Mouse (Mus musculus): Measurements from ENCODE around the gene Cltrn. TPM values are rescaled to one million over a fixed set of nuclear protein-coding genes. Genes with fewer than 3 reads are reported as not detected.

Cltrn gene
- polyA plus RNA-seq, 1 experiment, result not detected

GRCm38 (mm10) chrX:164066185-164066584 lies 22.4 kb upstream of the Cltrn start:
- TF ChIP-seq CTCF (IDR thresholded peaks at IDR 0.05; ENCODE audit: borderline replicate concordance, control insufficient read depth, extremely low read depth, insufficient read depth, low read length, poor library complexity) (no peak), POLR2A (IDR thresholded peaks at IDR 0.05; ENCODE audit: control insufficient read depth, extremely low read depth, insufficient read depth, low read length, poor library complexity) (no peak)
- peak; percentile 43 for DNase-seq
- H3K36me3 ChIP-seq (ENCODE audit: control insufficient read depth, insufficient read depth, low read length), result no peaks in the 10 kb centered on the region
- no peaks in the 10 kb centered on the region for H3K4me1 ChIP-seq (replicated peaks; ENCODE audit: control insufficient read depth, insufficient read depth, low read length)
- H3K27me3 ChIP-seq (ENCODE audit: control insufficient read depth, insufficient read depth, low read length), result no peaks in the 10 kb centered on the region
- H3K27ac ChIP-seq (ENCODE audit: control insufficient read depth, insufficient read depth, low read length), result no peak overlapping the region
- WGBS, result 4% methylated on average over 2 of the region's 2 CpGs
- no peak overlapping the region for H3K4me3 ChIP-seq (ENCODE audit: control insufficient read depth, insufficient read depth, low read length)

GRCm38 (mm10) chrX:164068968-164069367 lies 19.7 kb upstream of the Cltrn start:
- Histone ChIP-seq H3K4me1 (replicated peaks; ENCODE audit: control insufficient read depth, insufficient read depth, low read length) (no peaks in the 10 kb centered on the region), H3K27me3 (ENCODE audit: control insufficient read depth, insufficient read depth, low read length) (no peaks in the 10 kb centered on the region), H3K36me3 (ENCODE audit: control insufficient read depth, insufficient read depth, low read length) (no peaks in the 10 kb centered on the region), H3K4me3 (ENCODE audit: control insufficient read depth, insufficient read depth, low read length) (no peak overlapping the region), H3K27ac (ENCODE audit: control insufficient read depth, insufficient read depth, low read length) (no peak overlapping the region)
- TF ChIP-seq CTCF (IDR thresholded peaks at IDR 0.05; ENCODE audit: borderline replicate concordance, control insufficient read depth, extremely low read depth, insufficient read depth, low read length, poor library complexity), result no peak
- no peak for TF ChIP-seq POLR2A (IDR thresholded peaks at IDR 0.05; ENCODE audit: control insufficient read depth, extremely low read depth, insufficient read depth, low read length, poor library complexity)
- 94% methylated on average over 4 of the region's 4 CpGs for WGBS
- no peak for DNase-seq

GRCm38 (mm10) chrX:164076040-164076775 lies 12.4 kb upstream of the Cltrn start, which contains the start of gene Siah1b:
Siah1b (minus strand) TSS chrX:164076493.
- under 1% methylated on average over 47 of the region's 54 CpGs for WGBS
- DNase-seq, result peak; percentile 89
- peak within 1 kb of the TSS; percentile 89 for H3K4me3 ChIP-seq (ENCODE audit: control insufficient read depth, insufficient read depth, low read length)
- H3K27ac ChIP-seq (ENCODE audit: control insufficient read depth, insufficient read depth, low read length), result peak within 1 kb of the TSS; percentile 67; the same call in 1 of the 2 replicates
- TF ChIP-seq CTCF (IDR thresholded peaks at IDR 0.05; ENCODE audit: borderline replicate concordance, control insufficient read depth, extremely low read depth, insufficient read depth, low read length, poor library complexity) (no peak), POLR2A (IDR thresholded peaks at IDR 0.05; ENCODE audit: control insufficient read depth, extremely low read depth, insufficient read depth, low read length, poor library complexity) (0 out of 2 replicates have a peak, but pooled peaks have one; percentile 41)
- H3K36me3 ChIP-seq (ENCODE audit: control insufficient read depth, insufficient read depth, low read length), result no peaks in the 10 kb centered on the region
- H3K27me3 ChIP-seq (ENCODE audit: control insufficient read depth, insufficient read depth, low read length), result no peaks in the 10 kb centered on the region
- H3K4me1 ChIP-seq (replicated peaks; ENCODE audit: control insufficient read depth, insufficient read depth, low read length), result peaks cover 4% of the 10 kb centered on the region; the same call in 1 of the 2 replicates

GRCm38 (mm10) chrX:164082030-164082429 lies 6.6 kb upstream of the Cltrn start:
- Histone ChIP-seq H3K27me3 (ENCODE audit: control insufficient read depth, insufficient read depth, low read length) (no peaks in the 10 kb centered on the region), H3K4me1 (replicated peaks; ENCODE audit: control insufficient read depth, insufficient read depth, low read length) (no peaks in the 10 kb centered on the region), H3K4me3 (ENCODE audit: control insufficient read depth, insufficient read depth, low read length) (no peak overlapping the region), H3K36me3 (ENCODE audit: control insufficient read depth, insufficient read depth, low read length) (no peaks in the 10 kb centered on the region), H3K27ac (ENCODE audit: control insufficient read depth, insufficient read depth, low read length) (no peak overlapping the region)
- WGBS, result 95% methylated on average over 9 of the region's 9 CpGs
- TF ChIP-seq POLR2A (IDR thresholded peaks at IDR 0.05; ENCODE audit: control insufficient read depth, extremely low read depth, insufficient read depth, low read length, poor library complexity), result no peak
- no peak for TF ChIP-seq CTCF (IDR thresholded peaks at IDR 0.05; ENCODE audit: borderline replicate concordance, control insufficient read depth, extremely low read depth, insufficient read depth, low read length, poor library complexity)
- no peak for DNase-seq

- Histone ChIP-seq H3K4me1 (replicated peaks; ENCODE audit: control insufficient read depth, insufficient read depth, low read length) (no peaks in the 10 kb centered on the region), H3K4me3 (ENCODE audit: control insufficient read depth, insufficient read depth, low read length) (no peak overlapping the region), H3K36me3 (ENCODE audit: control insufficient read depth, insufficient read depth, low read length) (no peaks in the 10 kb centered on the region), H3K27me3 (ENCODE audit: control insufficient read depth, insufficient read depth, low read length) (no peaks in the 10 kb centered on the region), H3K27ac (ENCODE audit: control insufficient read depth, insufficient read depth, low read length) (no peak overlapping the region)
- WGBS, result 92% methylated on average over 11 of the region's 11 CpGs
- no peak for DNase-seq
- no peak for TF ChIP-seq POLR2A (IDR thresholded peaks at IDR 0.05; ENCODE audit: control insufficient read depth, extremely low read depth, insufficient read depth, low read length, poor library complexity)
- no peak for TF ChIP-seq CTCF (IDR thresholded peaks at IDR 0.05; ENCODE audit: borderline replicate concordance, control insufficient read depth, extremely low read depth, insufficient read depth, low read length, poor library complexity)
These were observed 1.3 kb downstream of the Cltrn start for GRCm38 (mm10) chrX:164089916-164090315.

- Histone ChIP-seq H3K27ac (ENCODE audit: control insufficient read depth, insufficient read depth, low read length) (no peak overlapping the region), H3K4me1 (replicated peaks; ENCODE audit: control insufficient read depth, insufficient read depth, low read length) (no peaks in the 10 kb centered on the region), H3K27me3 (ENCODE audit: control insufficient read depth, insufficient read depth, low read length) (no peaks in the 10 kb centered on the region), H3K4me3 (ENCODE audit: control insufficient read depth, insufficient read depth, low read length) (no peak overlapping the region), H3K36me3 (ENCODE audit: control insufficient read depth, insufficient read depth, low read length) (no peaks in the 10 kb centered on the region)
- TF ChIP-seq POLR2A (IDR thresholded peaks at IDR 0.05; ENCODE audit: control insufficient read depth, extremely low read depth, insufficient read depth, low read length, poor library complexity) (no peak), CTCF (IDR thresholded peaks at IDR 0.05; ENCODE audit: borderline replicate concordance, control insufficient read depth, extremely low read depth, insufficient read depth, low read length, poor library complexity) (no peak)
- no peak for DNase-seq
- WGBS, result 57% methylated on average over 7 of the region's 7 CpGs
These were observed 3.9 kb downstream of the Cltrn start for GRCm38 (mm10) chrX:164092300-164093169.
